Mouse (Mus musculus) left cerebral cortex, postnatal 36 days (tissue): ENCODE data around the gene Setx. TPM values are rescaled to one million over a fixed set of nuclear protein-coding genes. Genes with fewer than 3 reads are reported as not detected.

Source experiments
- DNase-seq, 2 experiments: peaks; one replicate each; pipeline ENCODE4 v3.0.0; 2021 to 2022; ENCODE audit warnings: low spot score in 2 of 2, mixed read lengths in 1 of 2
- intact Hi-C: fragments of 180-260 bp; cut with DNase I; formaldehyde crosslinking; loops from one replicate; pipeline ENCODE4 v1.15.1; 2025
- total RNA-seq, 2 experiments: library from RNA; stranded (reverse); gene quantifications; 2 replicates each; pipeline ENCODE4 v1.2.3; 2021

Gene Setx
- total RNA-seq, 2 experiments from 2014 or later = 44.1 to 48.9 TPM

- no peak for DNase-seq
- intact Hi-C loops = no loop called here
Observed at GRCm38 (mm10) chr2:29130118-29130899, 6.3 kb downstream of the Setx start.

DNA sequence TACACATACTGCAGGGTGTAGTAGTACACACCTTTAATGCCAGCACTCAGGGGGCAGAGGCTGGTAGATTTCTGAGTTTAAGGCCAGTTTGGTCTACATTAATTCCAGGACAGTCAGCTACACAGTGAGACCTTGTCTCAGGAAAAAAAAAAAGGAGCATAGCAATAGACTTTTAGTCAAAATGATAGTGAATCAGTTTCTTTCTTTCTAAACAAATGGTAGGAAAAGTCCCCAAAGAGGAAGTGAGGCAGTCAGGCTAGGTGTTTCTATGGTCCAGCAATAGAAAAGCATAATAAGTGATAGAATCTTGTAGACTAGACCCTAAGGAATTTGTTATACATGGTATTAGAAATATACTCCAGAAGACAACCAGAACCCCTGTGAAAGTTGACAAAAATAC is 11.2 kb downstream of the Setx start:
- intact Hi-C loops = no loop called here
- no peak for DNase-seq

DNA sequence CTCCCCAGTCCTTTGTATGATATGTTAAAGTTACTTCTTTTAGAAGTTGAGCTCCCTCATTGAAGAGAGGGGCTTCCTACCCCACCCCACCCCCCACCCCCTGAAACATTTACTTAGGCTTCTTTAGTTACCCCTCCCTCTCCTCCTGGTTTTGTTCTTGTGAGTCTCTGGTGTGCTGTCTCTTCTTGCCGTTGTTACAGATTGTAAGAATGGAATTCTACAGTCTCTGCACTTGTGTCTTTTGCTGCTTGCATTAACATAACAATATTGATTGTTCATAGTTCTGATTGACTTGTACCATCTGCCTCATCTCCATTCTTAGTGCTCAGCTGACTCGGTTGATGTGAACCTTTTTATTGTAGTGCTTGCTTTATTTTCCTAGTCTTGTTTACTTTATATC is 28.0 kb downstream of the Setx start:
- intact Hi-C loops = no loop called here
- DNase-seq = no peak

GRCm38 (mm10) chr2:29168067-29168466 is 44.1 kb downstream of the Setx start:
- no peak for DNase-seq
- intact Hi-C loops = no loop called here

- intact Hi-C loops = no loop called here
- DNase-seq = no peak
Observed at GRCm38 (mm10) chr2:29174887-29175286, 50.9 kb downstream of the Setx start.

- intact Hi-C loops = no loop called here
- no peak for DNase-seq
Observed at GRCm38 (mm10) chr2:29179810-29180209, 55.8 kb downstream of the Setx start.

DNA sequence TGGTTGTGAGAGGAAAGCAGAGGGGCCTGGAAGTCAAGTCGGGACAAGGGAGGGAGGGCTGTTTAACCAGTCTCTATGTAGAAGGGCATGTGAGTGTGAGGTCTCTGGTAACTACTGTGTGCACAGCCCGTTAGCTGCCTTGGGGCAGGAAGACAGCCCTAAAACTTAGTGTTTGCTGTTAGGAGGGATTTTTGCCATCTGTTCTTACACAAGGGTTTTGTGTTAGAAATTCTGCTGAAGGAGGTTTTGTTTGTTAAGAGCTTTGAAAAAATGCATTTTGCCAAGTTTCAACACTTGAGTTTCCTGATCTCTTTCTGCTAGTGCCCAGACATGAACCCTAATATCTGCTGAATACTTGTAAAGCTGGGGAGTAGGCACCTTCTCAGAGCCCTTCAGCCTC is 57.1 kb downstream of the Setx start:
- no peak for DNase-seq
- intact Hi-C loops = no loop called here

- intact Hi-C loops = no loop called here
- DNase-seq = no peak
Observed at GRCm38 (mm10) chr2:29183266-29183924, 59.4 kb downstream of the Setx start.

GRCm38 (mm10) chr2:29186209-29186608 is 62.2 kb downstream of the Setx start:
- DNase-seq = no peak
- intact Hi-C loops = no loop called here

- DNase-seq = no peak
- intact Hi-C loops = no loop called here
Observed at GRCm38 (mm10) chr2:29190392-29190791, 66.4 kb downstream of the Setx start.

DNA sequence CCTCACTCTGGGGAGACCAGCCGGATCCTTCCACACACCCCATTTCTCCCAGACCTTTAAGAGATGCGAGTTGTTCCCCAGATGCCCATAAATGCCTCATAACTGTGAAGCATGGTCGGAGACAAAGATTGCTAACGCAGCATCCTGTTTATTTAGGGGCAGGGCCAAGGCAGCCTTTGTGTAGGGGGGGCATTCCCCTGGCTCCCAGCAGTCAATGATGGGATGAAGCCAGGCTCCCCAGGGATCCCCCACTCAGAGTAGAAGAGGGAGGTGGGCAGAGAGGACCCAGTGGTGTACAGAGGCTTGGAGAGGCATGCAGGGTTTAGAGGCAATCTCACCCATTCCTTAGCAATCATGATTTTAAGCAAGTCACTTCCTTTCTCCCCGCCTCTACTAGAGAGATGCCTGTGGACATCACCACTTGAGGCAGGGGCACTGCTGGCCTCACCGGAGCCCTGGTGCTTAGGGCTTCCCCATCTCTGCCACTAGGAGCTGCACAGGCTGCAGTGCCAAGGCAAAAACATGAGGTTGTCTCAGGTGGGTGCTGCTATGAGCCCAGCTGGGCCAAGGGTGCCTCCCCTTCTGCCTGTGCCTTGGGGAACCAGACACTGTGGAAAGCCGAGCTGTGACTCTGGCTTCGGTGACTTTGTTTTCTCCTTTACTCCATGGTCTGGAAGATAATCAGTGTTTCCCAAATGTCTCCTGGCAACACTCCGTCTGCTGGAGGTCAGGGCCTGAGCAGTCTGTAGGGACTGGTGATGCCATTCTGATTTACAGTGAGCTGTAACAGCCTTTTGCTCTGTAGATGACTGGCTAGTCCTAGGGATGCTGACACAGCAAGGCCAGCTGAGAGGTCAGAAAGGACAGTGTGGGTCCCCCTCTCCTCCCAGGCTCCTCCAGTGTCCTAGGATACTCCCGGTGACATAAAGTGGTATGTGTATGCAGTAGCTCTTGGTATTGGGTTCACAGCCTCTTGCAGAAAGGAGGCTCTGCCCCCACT is 67.5 kb downstream of the Setx start:
- no peak for DNase-seq
- intact Hi-C loops = no loop called here

GRCm38 (mm10) chr2:29192629-29193278 is 68.8 kb downstream of the Setx start:
- intact Hi-C loops = no loop called here

DNA sequence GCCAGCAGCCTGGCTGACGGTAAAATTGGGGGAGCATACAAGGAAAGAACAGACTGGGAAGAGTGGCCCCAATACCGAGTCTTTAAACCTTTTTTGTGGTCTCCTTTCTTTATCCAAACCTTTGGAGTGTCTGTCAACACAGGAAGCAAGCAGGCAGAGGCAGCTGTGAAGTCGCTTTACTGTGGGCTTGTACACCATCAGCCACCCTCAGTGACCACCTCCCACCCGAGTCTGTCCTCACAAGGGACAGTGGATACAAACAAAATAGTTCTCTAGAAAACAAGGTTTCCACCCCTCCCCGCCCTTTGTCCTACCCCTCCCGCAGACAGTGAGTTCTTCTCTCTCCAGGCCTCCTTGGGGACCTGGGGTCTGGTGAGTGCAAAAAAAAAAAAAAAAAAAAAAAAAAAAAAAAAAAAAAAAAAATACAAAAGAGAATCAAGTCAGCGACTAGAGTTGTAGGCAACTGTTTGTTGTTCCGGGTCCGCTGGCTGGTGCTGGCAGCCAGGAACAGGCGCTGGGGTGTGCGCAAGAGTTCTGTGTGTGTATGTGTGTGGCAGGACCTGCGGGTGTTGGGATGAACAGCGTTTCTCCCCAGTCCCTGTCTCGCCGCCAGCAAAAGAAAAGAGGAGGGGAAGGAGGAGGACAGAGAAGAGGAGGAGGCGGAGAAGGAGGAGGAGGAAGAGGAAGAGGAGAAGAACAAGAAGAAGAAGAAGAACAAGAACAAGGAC is 70.0 kb downstream of the Setx start:
- no peak for DNase-seq

More at GRCm38 (mm10) chr2:29192629-29193278, 68.8 kb downstream of the Setx start:
- no peak for DNase-seq

GRCm38 (mm10) chr2:29194547-29195463 is 70.8 kb downstream of the Setx start:
- intact Hi-C loops = no loop called here
- peak; percentile 64 to 67 for DNase-seq

More for the DNA sequence above, 70.0 kb downstream of the Setx start:
- intact Hi-C loops = no loop called here

- DNase-seq = no peak
- intact Hi-C loops = no loop called here
Observed at GRCm38 (mm10) chr2:29196844-29197243, 72.9 kb downstream of the Setx start.

- intact Hi-C loops = no loop called here
- DNase-seq = no peak
Observed at GRCm38 (mm10) chr2:29198446-29198845, 74.5 kb downstream of the Setx start.

GRCm38 (mm10) chr2:29199909-29200308 is 75.9 kb downstream of the Setx start:
- DNase-seq = no peak
- intact Hi-C loops = loop anchor here (5.0 kb wide), 2 partner anchors 372 to 402 kb away; no protein-coding TSS in a partner anchor
